Mouse (Mus musculus) c-Kit-positive CD71-positive TER-119-negative erythroid progenitor cells, embryonic 14.5 days (primary cell): ENCODE measurements around the gene Gm7073.
A peak's percentile ranks its signal among the peaks of the same experiment; 100 is the strongest.

Experiments
- DNase-seq: peaks from one replicate; pipeline ENCODE4 v3.0.0-alpha.2; 2013; ENCODE audit warnings: low read depth

Gene Gm7073

GRCm38 (mm10) chrX:60539149-60539548, at the start of gene Gm7073:
Gene Gm7073 (minus strand): TSS chrX:60539249.
- DNase-seq: no peak

GRCm38 (mm10) chrX:60570539-60570938, 31.5 kb upstream of the Gm7073 start:
- DNase-seq: no peak

GRCm38 (mm10) chrX:60569047-60569446, 30.0 kb upstream of the Gm7073 start:
- DNase-seq: no peak

- no peak for DNase-seq
Observed at GRCm38 (mm10) chrX:60555242-60555641, 16.2 kb upstream of the Gm7073 start.

GRCm38 (mm10) chrX:60547444-60548304, 8.6 kb upstream of the Gm7073 start:
- no peak for DNase-seq

- no peak for DNase-seq
Observed at GRCm38 (mm10) chrX:60547098-60547443, 8.0 kb upstream of the Gm7073 start.

- no peak for DNase-seq
Observed at GRCm38 (mm10) chrX:60545906-60546305, 6.9 kb upstream of the Gm7073 start.

GRCm38 (mm10) chrX:60545444-60545843, 6.4 kb upstream of the Gm7073 start:
- no peak for DNase-seq

- DNase-seq: no peak
Observed at GRCm38 (mm10) chrX:60544098-60544497, 5.0 kb upstream of the Gm7073 start.

- DNase-seq: no peak
Observed at GRCm38 (mm10) chrX:60542901-60543300, 3.9 kb upstream of the Gm7073 start.

- DNase-seq: no peak
Observed at GRCm38 (mm10) chrX:60503995-60504394, 35.1 kb downstream of the Gm7073 start.

GRCm38 (mm10) chrX:60497750-60498149, 41.3 kb downstream of the Gm7073 start:
- DNase-seq: no peak

- no peak for DNase-seq
Observed at GRCm38 (mm10) chrX:60495308-60495707, 43.7 kb downstream of the Gm7073 start.

- DNase-seq: no peak
Observed at GRCm38 (mm10) chrX:60463786-60464185, 75.3 kb downstream of the Gm7073 start.

GRCm38 (mm10) chrX:60414563-60415111, 124.4 kb downstream of the Gm7073 start:
- no peak for DNase-seq

GRCm38 (mm10) chrX:60405681-60406080, 133.4 kb downstream of the Gm7073 start:
- DNase-seq: no peak

GRCm38 (mm10) chrX:60404668-60405044, 134.4 kb downstream of the Gm7073 start:
- DNase-seq: peak; percentile 67

GRCm38 (mm10) chrX:60403764-60404667, 135.0 kb downstream of the Gm7073 start:
- DNase-seq: peak; percentile 17

GRCm38 (mm10) chrX:60403062-60403763, 135.8 kb downstream of the Gm7073 start:
- no peak for DNase-seq

- DNase-seq: no peak
Observed at GRCm38 (mm10) chrX:60394292-60394691, 144.8 kb downstream of the Gm7073 start.

- DNase-seq: no peak
Observed at GRCm38 (mm10) chrX:60386852-60387251, 152.2 kb downstream of the Gm7073 start.
